Mouse (Mus musculus) layer of hippocampus, adult 2 months (tissue): ENCODE results near the gene 1700012B07Rik. TPM values are rescaled to one million over a fixed set of nuclear protein-coding genes. Genes with fewer than 3 reads are reported as not detected.

Source experiments
- DNase-seq, 2 experiments: peaks; one replicate each; pipeline ENCODE4 v3.0.0; 2022; ENCODE audit warnings: low spot score in 2 of 2
- H3K27ac ChIP-seq: fragments of 200-600 bp; 2 replicates; pipeline ENCODE4 v1.8.1; 2022
- H3K4me3 ChIP-seq: fragments of 200-600 bp; 2 replicates; pipeline ENCODE4 v1.8.1; 2022; ENCODE audit warnings: mild to moderate bottlenecking
- CTCF ChIP-seq: fragments of 200-600 bp; conservative IDR thresholded peaks from 2 replicates; pipeline ENCODE4 v1.8.1; 2022; ENCODE audit warnings: antibody characterized with exemption, mild to moderate bottlenecking, moderate library complexity
- total RNA-seq, 2 experiments: library from RNA; stranded (reverse); gene quantifications; 2 replicates each; pipeline ENCODE4 v1.2.3; 2021

The 1700012B07Rik gene
- total RNA-seq, 2 experiments from 2014 or later: not detected

GRCm38 (mm10) chr11:109863194-109863746, 35.4 kb upstream of the 1700012B07Rik start:
- peak; percentile 93 for TF ChIP-seq CTCF
- no peak overlapping the region for H3K27ac ChIP-seq

GRCm38 (mm10) chr11:109860508-109860907, 32.7 kb upstream of the 1700012B07Rik start:
- peak; percentile 97 for TF ChIP-seq CTCF
- peak overlapping the region; percentile 54; the same call in 1 of the 2 replicates for H3K27ac ChIP-seq
- peak; percentile 88 to 96 for DNase-seq
- H3K4me3 ChIP-seq: no peak overlapping the region

More at GRCm38 (mm10) chr11:109863194-109863746, 35.4 kb upstream of the 1700012B07Rik start:
- DNase-seq: peak; percentile 29 to 59
- H3K4me3 ChIP-seq: no peak overlapping the region

- no peak overlapping the region for H3K4me3 ChIP-seq
- TF ChIP-seq CTCF: no peak
- no peak for DNase-seq
- H3K27ac ChIP-seq: no peak overlapping the region; the same call in 1 of the 2 replicates
These were observed 32.2 kb upstream of the 1700012B07Rik start for GRCm38 (mm10) chr11:109859939-109860469.

GRCm38 (mm10) chr11:109859441-109859840, 31.6 kb upstream of the 1700012B07Rik start:
- DNase-seq: no peak
- no peak overlapping the region for H3K27ac ChIP-seq
- H3K4me3 ChIP-seq: no peak overlapping the region
- no peak for TF ChIP-seq CTCF

GRCm38 (mm10) chr11:109857086-109857485, 29.2 kb upstream of the 1700012B07Rik start:
- TF ChIP-seq CTCF: no peak
- Histone ChIP-seq H3K27ac (no peak overlapping the region), H3K4me3 (no peak overlapping the region)
- DNase-seq: no peak

GRCm38 (mm10) chr11:109854056-109854455, 26.2 kb upstream of the 1700012B07Rik start:
- no peak for TF ChIP-seq CTCF

GRCm38 (mm10) chr11:109853228-109853966, 25.6 kb upstream of the 1700012B07Rik start:
- Histone ChIP-seq H3K27ac (no peak overlapping the region), H3K4me3 (no peak overlapping the region)
- no peak for TF ChIP-seq CTCF
- no peak for DNase-seq

More at GRCm38 (mm10) chr11:109854056-109854455, 26.2 kb upstream of the 1700012B07Rik start:
- Histone ChIP-seq H3K27ac (no peak overlapping the region), H3K4me3 (no peak overlapping the region)
- no peak for DNase-seq

GRCm38 (mm10) chr11:109851996-109852395, 24.1 kb upstream of the 1700012B07Rik start:
- no peak for DNase-seq
- no peak for TF ChIP-seq CTCF
- Histone ChIP-seq H3K4me3 (no peak overlapping the region), H3K27ac (no peak overlapping the region)

- no peak overlapping the region for H3K27ac ChIP-seq
- TF ChIP-seq CTCF: no peak
- no peak for DNase-seq
- H3K4me3 ChIP-seq: no peak overlapping the region
These were observed 18.5 kb upstream of the 1700012B07Rik start for GRCm38 (mm10) chr11:109846343-109846742.

- Histone ChIP-seq H3K27ac (no peak overlapping the region), H3K4me3 (no peak overlapping the region)
- no peak for DNase-seq
These were observed 17.8 kb upstream of the 1700012B07Rik start for GRCm38 (mm10) chr11:109845601-109846000.

GRCm38 (mm10) chr11:109844466-109844865, 16.6 kb upstream of the 1700012B07Rik start:
- DNase-seq: no peak
- TF ChIP-seq CTCF: no peak
- Histone ChIP-seq H3K4me3 (no peak overlapping the region), H3K27ac (peak overlapping the region; percentile 53; the same call in 1 of the 2 replicates)

More at GRCm38 (mm10) chr11:109845601-109846000, 17.8 kb upstream of the 1700012B07Rik start:
- TF ChIP-seq CTCF: no peak

GRCm38 (mm10) chr11:109830368-109830767, 2.5 kb upstream of the 1700012B07Rik start:
- no peak for TF ChIP-seq CTCF
- Histone ChIP-seq H3K27ac (no peak overlapping the region), H3K4me3 (no peak overlapping the region)
- no peak for DNase-seq

- DNase-seq: no peak
- TF ChIP-seq CTCF: no peak
- Histone ChIP-seq H3K4me3 (no peak overlapping the region), H3K27ac (no peak overlapping the region)
These were observed 5.6 kb downstream of the 1700012B07Rik start for GRCm38 (mm10) chr11:109822280-109822679.
